Mouse (Mus musculus) liver, embryonic 14 days (tissue): Measurements from ENCODE around the gene Gm49395. TPM values are rescaled to one million over a fixed set of nuclear protein-coding genes. Genes with fewer than 3 reads are reported as not detected.

Source experiments
- polyA plus RNA-seq: library from polyadenylated mRNA; depleted of rRNA; stranded (reverse); fragments of >200 nt; gene quantifications from 2 replicates; pipeline ENCODE4 v1.2.3, GENCODE M21; 2012; rRNA removed

The Gm49395 gene
- 0.17 and 0.62 TPM in 2 replicates for polyA plus RNA-seq

DNA sequence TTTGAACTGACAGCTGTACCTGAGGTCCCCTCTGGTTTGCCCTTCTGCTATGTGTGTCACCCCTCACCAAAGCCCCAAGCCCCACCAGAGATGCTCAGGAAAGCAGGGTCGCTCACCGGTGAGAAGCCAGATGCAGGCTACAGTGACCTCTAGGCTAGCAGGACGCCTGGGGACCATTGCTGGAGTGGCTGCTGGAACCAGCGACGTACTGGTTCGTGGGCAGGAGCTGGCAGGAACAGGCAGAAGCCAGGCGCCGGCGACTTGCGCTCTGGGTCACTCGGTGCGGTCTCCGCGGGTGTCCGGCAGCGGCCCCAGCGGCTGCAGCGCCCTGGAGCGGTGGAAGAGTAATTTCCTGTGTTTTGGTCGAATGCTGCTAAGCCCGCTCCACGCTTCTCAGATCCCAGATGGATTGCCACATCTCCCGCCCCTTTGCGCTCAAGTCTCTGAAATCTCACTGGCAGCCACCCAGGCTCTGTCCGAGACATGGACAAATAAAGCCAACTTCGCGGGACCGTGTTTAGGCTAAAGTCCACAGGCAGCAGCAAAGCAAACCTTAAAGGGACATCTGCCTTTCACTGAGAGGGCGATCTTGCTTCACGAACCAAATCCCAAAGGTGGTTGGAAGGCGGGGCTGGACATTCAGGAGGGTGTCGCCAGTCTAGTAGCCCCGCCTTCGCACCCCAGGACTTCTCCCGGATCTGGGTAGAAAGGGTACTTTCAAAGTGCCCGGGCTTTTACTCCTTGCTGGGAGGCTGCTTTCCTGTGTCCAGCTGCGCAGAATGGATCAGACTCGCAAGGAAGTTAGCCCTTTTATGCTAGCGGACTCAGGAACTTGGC, at the start of gene Gm49395, which contains the start of gene Itga1:
TSS of gene Gm49395 (minus strand) at position 567 of the 837 bp plus-strand sequence.
TSS of gene Itga1 (minus strand) at position 610 of the 837 bp plus-strand sequence.

GRCm38 (mm10) chr13:115090069-115090976, 11.4 kb downstream of the Gm49395 start, which contains the start of gene Pelo:
Gene Pelo (minus strand): TSS chr13:115090186.

Other genes starting within 250 kb of the Gm49395 start
- 0.44 and 0.50 TPM in 2 replicates for gene Itga2, start 169.8 kb downstream of the Gm49395 start, polyA plus RNA-seq
- gene Pelo, start 11.7 kb downstream of the Gm49395 start, polyA plus RNA-seq, result 17.9 and 19.2 TPM in 2 replicates
- gene Itga1, start within 50 bp of the Gm49395 start, polyA plus RNA-seq, result 1.1 TPM in 2 replicates